Mouse (Mus musculus) midbrain, embryonic 11.5 days (tissue): ENCODE results near the gene Fcgbp. TPM values are rescaled to one million over a fixed set of nuclear protein-coding genes. Genes with fewer than 3 reads are reported as not detected.

Experiments
- ATAC-seq: fragments of 200-750 bp; cut with Nextera tagmentation; 2 replicates; pipeline ENCODE4 v1.8.0; 2017; ENCODE audit warnings: moderate TSS enrichment, moderate library complexity; ENCODE audit not compliant: low FRiP score
- DNase-seq: peaks from one replicate; pipeline ENCODE4 v3.0.0; 2015; ENCODE audit warnings: low spot score; ENCODE audit errors: missing footprints
- H3K27ac ChIP-seq: fragments of 300-500 bp; sonication (generic); 2 replicates; pipeline ENCODE4 v1.5.1; 2014; ENCODE audit warnings: low read depth, low read length
- H3K27me3 ChIP-seq: fragments of 300-500 bp; sonication (generic); 2 replicates; pipeline ENCODE4 v1.6.1; 2014; ENCODE audit warnings: mild to moderate bottlenecking, low read length, moderate library complexity, mixed read lengths; ENCODE audit not compliant: control insufficient read depth, insufficient read depth
- H3K36me3 ChIP-seq: fragments of 300-500 bp; sonication (generic); 2 replicates; pipeline ENCODE4 v1.6.1; 2014; ENCODE audit warnings: mild to moderate bottlenecking, low read length, moderate library complexity, mixed read lengths; ENCODE audit not compliant: control insufficient read depth, insufficient read depth
- H3K4me1 ChIP-seq: fragments of 300-500 bp; sonication (generic); 2 replicates; pipeline ENCODE4 v1.6.1; 2014; ENCODE audit warnings: low read length; ENCODE audit not compliant: control insufficient read depth, insufficient read depth
- H3K4me2 ChIP-seq: fragments of 300-500 bp; sonication (generic); 2 replicates; pipeline ENCODE4 v1.6.1; 2014; ENCODE audit warnings: mild to moderate bottlenecking, moderate library complexity
- H3K4me3 ChIP-seq: fragments of 300-500 bp; sonication (generic); 2 replicates; pipeline ENCODE4 v1.5.1; 2014; ENCODE audit warnings: low read depth, low read length
- H3K9ac ChIP-seq: fragments of 300-500 bp; sonication (generic); 2 replicates; pipeline ENCODE4 v1.6.1; 2014; ENCODE audit warnings: low read length
- H3K9me3 ChIP-seq: fragments of 300-500 bp; sonication (generic); 2 replicates; pipeline ENCODE4 v1.6.1; 2016; ENCODE audit warnings: low read length; ENCODE audit not compliant: control insufficient read depth
- WGBS: fragments of 180-500 bp; shearing (Covaris S2); extraction: QIAGEN DNeasy Blood & Tissue Kit; methylation state at CpG from one replicate; pipeline ENCODE4 v1.1.7; 2014; 5-methylcytosine and 5-hydroxymethylcytosine counted together
- polyA plus RNA-seq: library from polyadenylated mRNA; unstranded; fragments of >200 nt; fragmentation: Nextera tagmentation; extraction: Ambion mirVana; gene quantifications from 2 replicates; pipeline ENCODE4 v1.2.1, GENCODE M21; 2014

Gene Fcgbp
- not detected in 2 replicates for polyA plus RNA-seq

- DNase-seq (no peak), ATAC-seq (no peak)
- Histone ChIP-seq H3K4me1 (no peaks in the 10 kb centered on the region), H3K36me3 (no peaks in the 10 kb centered on the region), H3K4me3 (no peak within 1 kb of the TSS), H3K9ac (no peak within 1 kb of the TSS), H3K27me3 (no peaks in the 10 kb centered on the region), H3K9me3 (no peaks in the 10 kb centered on the region), H3K4me2 (no peak within 1 kb of the TSS), H3K27ac (no peak within 1 kb of the TSS)
- WGBS, result 86% methylated on average over 21 of the region's 21 CpGs
Measured at GRCm38 (mm10) chr7:28070531-28071298, at the start of gene Fcgbp. Gene Fcgbp, plus strand, starts transcription at chr7:28071236.

GRCm38 (mm10) chr7:28044524-28044923, 26.5 kb upstream of the Fcgbp start:
- H3K4me1 ChIP-seq, result peaks cover 7% of the 10 kb centered on the region
- peaks cover 45% of the 10 kb centered on the region for H3K36me3 ChIP-seq
- no peak overlapping the region for H3K4me3 ChIP-seq
- H3K4me2 ChIP-seq, result no peak overlapping the region
- H3K9me3 ChIP-seq, result no peaks in the 10 kb centered on the region
- H3K27ac ChIP-seq, result no peak overlapping the region
- DNase-seq, result no peak
- H3K27me3 ChIP-seq, result no peaks in the 10 kb centered on the region
- WGBS, result 93% methylated on average over 4 of the region's 4 CpGs
- no peak for ATAC-seq
- H3K9ac ChIP-seq, result no peak overlapping the region

GRCm38 (mm10) chr7:28049476-28050409, 21.3 kb upstream of the Fcgbp start, which contains the start of gene Psmc4:
Gene Psmc4, minus strand, starts transcription at chr7:28050101.
- peak; percentile 100 for DNase-seq
- under 1% methylated on average over 52 of the region's 52 CpGs for WGBS
- no peaks in the 10 kb centered on the region for H3K27me3 ChIP-seq
- H3K4me3 ChIP-seq, result peak within 1 kb of the TSS; percentile 52
- no peak within 1 kb of the TSS for H3K27ac ChIP-seq
- H3K4me1 ChIP-seq, result peaks cover 7% of the 10 kb centered on the region
- peak; percentile 97 for ATAC-seq
- H3K36me3 ChIP-seq, result peaks cover 17% of the 10 kb centered on the region; the same call in 1 of the 2 replicates
- H3K9ac ChIP-seq, result peak within 1 kb of the TSS; percentile 74
- H3K9me3 ChIP-seq, result no peaks in the 10 kb centered on the region
- peak within 1 kb of the TSS; percentile 76 for H3K4me2 ChIP-seq

GRCm38 (mm10) chr7:28050584-28050983, 20.5 kb upstream of the Fcgbp start:
- Histone ChIP-seq H3K4me1 (peaks cover 7% of the 10 kb centered on the region), H3K9me3 (no peaks in the 10 kb centered on the region), H3K4me2 (peak overlapping the region; percentile 6; the same call in 1 of the 2 replicates), H3K9ac (0 out of 2 replicates have a peak overlapping the region, but pooled peaks have one; percentile 40), H3K36me3 (peaks cover 13% of the 10 kb centered on the region; the same call in 1 of the 2 replicates), H3K27ac (no peak overlapping the region), H3K27me3 (no peaks in the 10 kb centered on the region), H3K4me3 (no peak overlapping the region)
- WGBS, result 63% methylated on average over 17 of the region's 17 CpGs
- ATAC-seq (no peak), DNase-seq (peak; percentile 81)

- ATAC-seq (no peak), DNase-seq (no peak)
- no peaks in the 10 kb centered on the region for H3K27me3 ChIP-seq
- 79% methylated on average over 6 of the region's 6 CpGs for WGBS
- no peaks in the 10 kb centered on the region for H3K36me3 ChIP-seq
- no peak overlapping the region for H3K4me3 ChIP-seq
- no peak overlapping the region for H3K9ac ChIP-seq
- peaks cover 7% of the 10 kb centered on the region for H3K4me1 ChIP-seq
- H3K9me3 ChIP-seq, result no peaks in the 10 kb centered on the region
- no peak overlapping the region for H3K4me2 ChIP-seq
- no peak overlapping the region for H3K27ac ChIP-seq
Measured at GRCm38 (mm10) chr7:28053046-28053930, 17.7 kb upstream of the Fcgbp start.

GRCm38 (mm10) chr7:28059972-28060371, 11.1 kb upstream of the Fcgbp start:
- Histone ChIP-seq H3K4me1 (no peaks in the 10 kb centered on the region), H3K36me3 (no peaks in the 10 kb centered on the region), H3K4me2 (no peak overlapping the region), H3K27ac (no peak overlapping the region), H3K9me3 (no peaks in the 10 kb centered on the region), H3K9ac (no peak overlapping the region), H3K27me3 (no peaks in the 10 kb centered on the region), H3K4me3 (no peak overlapping the region)
- no peak for DNase-seq
- 95% methylated on average over 1 of the region's 1 CpGs for WGBS
- ATAC-seq, result no peak

- Histone ChIP-seq H3K27me3 (no peaks in the 10 kb centered on the region), H3K9ac (no peak overlapping the region), H3K9me3 (no peaks in the 10 kb centered on the region), H3K36me3 (no peaks in the 10 kb centered on the region), H3K27ac (no peak overlapping the region), H3K4me1 (no peaks in the 10 kb centered on the region), H3K4me2 (no peak overlapping the region), H3K4me3 (no peak overlapping the region)
- no peak for ATAC-seq
- no peak for DNase-seq
- WGBS, result 83% methylated on average over 3 of the region's 3 CpGs
Measured at GRCm38 (mm10) chr7:28068661-28069060, 2.4 kb upstream of the Fcgbp start.

- H3K4me1 ChIP-seq, result no peaks in the 10 kb centered on the region
- H3K4me3 ChIP-seq, result no peak overlapping the region
- no peak for DNase-seq
- no peak overlapping the region for H3K27ac ChIP-seq
- WGBS, result 53% methylated on average over 3 of the region's 3 CpGs
- H3K4me2 ChIP-seq, result no peak overlapping the region
- H3K9me3 ChIP-seq, result no peaks in the 10 kb centered on the region
- no peaks in the 10 kb centered on the region for H3K27me3 ChIP-seq
- H3K36me3 ChIP-seq, result no peaks in the 10 kb centered on the region
- ATAC-seq, result no peak
- H3K9ac ChIP-seq, result no peak overlapping the region
Measured at GRCm38 (mm10) chr7:28069546-28070172, 1.4 kb upstream of the Fcgbp start.
